Mouse (Mus musculus) testis, postnatal 10 days (tissue): ENCODE results near the gene Gm20388.

Experiments
- DNase-seq: peaks from one replicate; pipeline ENCODE4 v3.0.0; 2021; ENCODE audit warnings: low spot score

Gm20388 gene

GRCm38 (mm10) chr8:120510863-120511457, 600.3 kb downstream of the Gm20388 start:
- DNase-seq, result no peak

DNA sequence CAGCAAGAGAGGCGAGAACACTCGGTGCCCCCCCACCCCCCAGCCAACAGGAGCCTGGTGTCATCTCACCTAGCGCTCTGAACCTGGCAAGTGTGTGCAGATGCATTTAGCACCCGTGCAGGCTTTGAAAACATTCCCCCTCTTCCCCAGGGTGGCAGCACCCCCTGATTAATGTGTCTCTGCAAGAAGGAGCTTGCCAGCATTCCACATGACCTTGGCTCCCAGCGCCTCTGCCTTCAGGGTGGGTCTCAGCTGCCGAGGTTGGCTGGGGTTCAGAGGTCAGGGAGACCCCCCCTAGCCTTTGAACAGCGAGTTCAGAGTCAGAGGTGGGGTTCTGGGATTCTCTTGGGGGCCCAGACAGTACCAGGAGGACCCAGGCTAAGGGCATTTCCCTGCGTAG, 601.1 kb downstream of the Gm20388 start:
- DNase-seq, result no peak

DNA sequence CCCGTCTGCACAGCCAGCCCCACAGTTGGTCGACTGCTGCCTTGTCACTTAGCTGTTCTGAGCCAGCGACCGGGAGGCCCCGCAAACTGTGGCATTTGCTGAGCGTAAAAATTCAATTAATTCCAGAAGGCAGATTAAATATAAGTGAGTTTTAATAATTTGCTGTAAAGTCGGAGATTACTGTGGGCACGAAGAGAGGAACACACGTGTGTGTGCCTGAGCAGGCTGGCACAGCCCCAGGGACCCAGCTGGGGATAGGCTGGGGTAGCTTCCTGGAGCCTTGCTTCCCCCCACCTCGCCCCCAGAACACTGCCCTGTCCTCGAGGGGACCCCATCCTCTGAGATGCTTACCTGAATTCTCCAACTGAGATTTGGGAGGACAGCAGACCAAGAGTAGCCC, 601.7 kb downstream of the Gm20388 start:
- DNase-seq, result no peak

- no peak for DNase-seq
Measured at GRCm38 (mm10) chr8:120513145-120513544, 602.5 kb downstream of the Gm20388 start.

- DNase-seq, result no peak
Measured at GRCm38 (mm10) chr8:120513638-120514461, 603.2 kb downstream of the Gm20388 start.

- no peak for DNase-seq
Measured at GRCm38 (mm10) chr8:120515214-120515613, 604.6 kb downstream of the Gm20388 start.

- DNase-seq, result no peak
Measured at GRCm38 (mm10) chr8:120515650-120516049, 605.0 kb downstream of the Gm20388 start.

DNA sequence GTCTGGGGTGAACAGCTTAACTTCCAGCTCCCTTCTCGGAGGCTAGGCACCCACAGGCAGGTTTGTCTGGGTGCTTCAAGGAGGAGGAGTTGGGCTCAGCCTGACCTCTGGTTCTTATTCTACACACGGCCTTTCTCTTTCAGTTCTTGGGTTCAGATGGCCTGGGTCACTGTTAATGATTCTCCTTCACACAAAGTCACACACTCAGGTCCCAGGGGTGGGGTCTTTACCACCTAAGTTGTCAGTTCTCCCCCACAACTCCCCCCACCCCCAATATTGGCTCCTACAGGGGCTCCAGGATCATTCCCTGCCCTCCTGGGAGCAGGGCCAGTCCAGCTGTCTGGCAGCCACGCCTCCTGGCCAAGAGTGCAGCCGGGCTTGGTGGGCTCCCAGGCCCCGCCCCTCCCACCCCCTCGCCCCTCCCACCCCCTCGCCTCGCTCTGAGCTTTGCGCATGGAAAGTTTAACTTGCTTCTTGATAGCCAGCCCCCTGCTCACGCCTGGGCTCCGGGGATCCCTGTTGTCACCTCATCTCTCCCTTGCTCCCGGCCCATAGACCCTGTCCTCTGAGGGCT, 605.6 kb downstream of the Gm20388 start:
- no peak for DNase-seq

- DNase-seq, result no peak
Measured at GRCm38 (mm10) chr8:120517666-120518410, 607.2 kb downstream of the Gm20388 start.

- no peak for DNase-seq
Measured at GRCm38 (mm10) chr8:120518736-120519534, 608.3 kb downstream of the Gm20388 start.

GRCm38 (mm10) chr8:120520287-120520686, 609.6 kb downstream of the Gm20388 start:
- no peak for DNase-seq

DNA sequence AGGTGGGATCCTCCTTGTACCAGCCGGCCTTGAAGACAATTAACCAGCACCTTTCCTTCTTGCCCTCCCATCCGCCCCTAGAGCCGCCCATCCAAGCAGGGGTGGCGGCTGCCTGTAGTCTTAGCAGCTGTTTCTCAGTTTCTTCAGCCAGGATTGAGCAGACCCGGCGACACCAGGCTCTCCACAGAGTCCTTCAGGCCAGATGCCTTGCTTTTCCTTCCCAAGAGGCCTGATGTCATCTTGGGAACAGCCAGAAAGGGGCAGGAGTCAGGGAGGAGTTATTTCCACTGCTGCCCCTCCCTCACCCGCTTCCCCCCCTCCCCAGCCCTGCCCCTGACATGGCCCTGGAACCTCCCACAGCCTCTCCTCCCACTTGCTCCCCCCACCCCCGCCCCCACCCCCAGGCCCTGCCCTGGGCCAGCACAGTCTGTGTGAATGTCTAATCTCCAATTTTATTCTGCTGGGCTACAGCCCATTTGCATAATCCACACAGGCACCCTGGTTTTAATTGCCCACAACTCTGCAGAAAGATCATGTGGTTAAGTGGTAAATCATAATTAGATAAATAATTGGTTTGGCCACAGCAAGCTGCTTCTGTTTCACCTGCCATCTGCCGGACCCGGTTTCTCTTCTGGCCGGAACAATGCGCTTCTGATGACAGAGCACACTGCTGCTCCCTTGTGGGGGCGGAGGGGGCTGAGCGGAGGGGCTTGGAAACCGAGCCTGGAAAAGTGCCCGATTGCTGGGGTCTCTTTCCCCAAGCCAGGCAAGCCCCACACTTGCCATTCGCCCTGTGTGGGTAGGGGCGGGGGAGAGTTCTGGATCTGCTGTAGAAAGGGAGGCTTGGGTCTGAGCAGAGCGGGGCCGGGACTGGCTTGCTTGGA, 610.3 kb downstream of the Gm20388 start:
- no peak for DNase-seq

DNA sequence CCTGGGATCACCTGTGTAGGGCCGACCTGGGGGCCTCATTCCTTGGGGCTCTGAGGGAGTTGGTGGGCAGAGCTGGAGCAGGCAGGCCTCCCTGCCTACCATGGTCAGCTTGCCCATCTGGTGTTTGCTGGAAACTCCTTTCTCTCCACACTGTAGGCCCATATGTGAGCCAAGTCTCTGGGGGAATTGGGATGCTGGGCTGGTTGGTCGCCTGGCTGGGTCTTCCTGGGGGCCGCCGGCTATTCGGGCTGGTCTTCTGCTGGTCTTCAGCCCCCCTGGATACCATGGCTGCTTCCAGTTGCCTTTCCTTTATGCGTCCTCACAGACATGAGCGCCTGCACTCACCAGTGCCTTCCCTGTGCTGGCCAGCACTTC, 610.9 kb downstream of the Gm20388 start:
- DNase-seq, result no peak

DNA sequence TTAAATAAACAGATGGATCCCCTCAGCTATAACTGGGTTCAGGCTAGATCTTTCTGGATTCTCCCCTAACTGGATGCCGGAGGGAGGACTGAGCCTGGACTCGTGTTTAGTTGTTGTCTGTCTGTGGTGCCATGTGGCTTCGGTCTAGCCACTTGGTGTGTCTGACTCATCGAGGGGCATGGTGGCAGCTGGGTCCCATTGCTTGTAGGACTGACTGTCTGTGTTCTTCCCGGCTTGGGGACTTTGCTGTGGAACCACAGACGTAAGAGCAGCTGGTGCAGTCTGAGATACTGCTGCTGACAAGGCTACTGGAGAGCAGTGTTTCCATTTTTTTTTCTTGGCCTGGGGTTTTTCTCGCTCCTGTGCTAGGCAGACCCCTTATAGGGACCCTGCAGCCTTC, 613.0 kb downstream of the Gm20388 start:
- no peak for DNase-seq

DNA sequence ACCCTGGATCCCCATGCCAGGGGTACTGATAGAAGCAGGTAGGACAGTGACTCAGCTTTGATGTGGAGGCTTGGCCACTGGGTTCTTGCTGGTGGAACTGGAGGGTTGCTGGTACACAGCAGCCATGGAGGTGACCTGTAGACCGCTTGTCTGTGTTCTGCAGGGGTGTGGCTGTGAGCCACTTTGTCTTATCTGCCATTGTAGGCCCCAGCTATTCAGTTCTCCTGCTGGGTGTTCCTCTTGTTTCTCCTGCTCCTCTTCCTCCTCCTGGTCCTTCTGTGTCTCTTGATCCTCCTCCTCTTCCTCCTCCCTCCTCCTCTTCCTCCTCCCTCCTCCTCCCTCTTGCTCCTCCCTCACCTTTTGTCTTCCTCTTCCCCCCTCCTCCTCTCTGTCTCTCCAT, 614.5 kb downstream of the Gm20388 start:
- DNase-seq, result no peak

- DNase-seq, result no peak
Measured at GRCm38 (mm10) chr8:120525832-120526231, 615.2 kb downstream of the Gm20388 start.

- no peak for DNase-seq
Measured at GRCm38 (mm10) chr8:120526577-120526976, 615.9 kb downstream of the Gm20388 start.

GRCm38 (mm10) chr8:120528332-120528731, 617.7 kb downstream of the Gm20388 start:
- no peak for DNase-seq

DNA sequence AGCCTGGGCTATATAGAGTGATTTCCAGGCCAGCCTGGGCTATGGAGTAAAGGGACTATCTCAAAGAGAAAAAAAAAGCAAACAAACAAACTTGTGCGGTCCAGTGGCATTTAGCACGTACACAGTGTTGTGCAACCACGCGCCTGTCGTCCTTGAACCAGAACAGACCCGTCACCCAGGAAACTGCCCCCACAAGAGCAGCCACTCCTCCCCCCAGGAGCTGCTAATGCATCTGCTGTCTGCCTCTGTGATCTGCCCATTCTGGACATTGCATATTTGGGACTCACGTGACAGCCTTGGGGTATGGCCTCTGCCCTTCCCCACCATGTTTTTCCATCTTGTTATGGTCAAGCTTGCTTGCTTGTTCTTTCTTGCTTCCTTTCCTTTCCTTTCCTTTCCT, 618.6 kb downstream of the Gm20388 start:
- DNase-seq, result no peak

DNA sequence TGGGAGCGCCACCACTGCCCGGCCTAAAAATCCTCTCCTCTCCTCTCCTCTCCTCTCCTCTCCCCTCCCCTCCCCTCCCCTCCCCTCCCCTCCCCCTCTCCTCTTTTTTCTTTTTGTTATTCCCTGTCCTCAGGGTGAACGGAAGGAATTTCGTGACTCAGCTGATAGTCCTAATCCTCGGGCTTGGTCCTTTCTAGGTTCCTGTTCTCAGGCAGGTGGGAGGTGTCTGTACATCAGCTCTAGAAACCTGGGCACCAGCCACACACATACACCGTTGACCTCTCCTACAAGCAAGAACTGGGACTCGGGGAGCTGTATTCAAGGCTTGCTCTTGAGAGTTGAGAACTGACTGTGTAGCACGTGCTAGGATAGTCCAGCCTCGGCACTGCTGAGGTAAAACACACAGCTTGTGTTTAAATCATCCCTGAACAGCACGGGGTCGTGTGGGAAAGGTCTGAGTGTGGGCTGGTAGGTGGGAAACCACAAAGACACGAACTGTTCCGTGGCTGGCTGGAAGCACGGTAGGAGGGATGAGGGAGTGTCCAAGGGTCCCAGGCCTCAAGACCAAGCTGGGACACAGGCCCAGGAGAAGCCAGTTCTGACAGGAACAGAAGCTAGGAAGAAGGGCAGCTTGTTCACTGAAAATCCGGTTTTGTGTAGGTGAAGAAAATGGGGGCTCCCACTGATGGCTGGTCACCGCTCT, 620.5 kb downstream of the Gm20388 start:
- DNase-seq, result no peak
